Mouse (Mus musculus) MEL (cell line): Measurements from ENCODE around the gene Cisd1. TPM values are rescaled to one million over a fixed set of nuclear protein-coding genes. Genes with fewer than 3 reads are reported as not detected.

Experiments used
- DNase-seq: peaks from one replicate; pipeline ENCODE4 v3.0.0; 2011; ENCODE audit warnings: low read depth, low spot score
- H3K27ac ChIP-seq: 2 replicates; pipeline ENCODE4 v1.5.1; 2012; ENCODE audit warnings: low read depth, mild to moderate bottlenecking, control low read depth, low read length, moderate library complexity; ENCODE audit not compliant: control insufficient read depth
- H3K27me3 ChIP-seq, 2 experiments: fragments of 150-350 bp in 1 of 2; sonication (generic) in 1 of 2; 2 replicates each; pipeline ENCODE4 v1.6.1; 2012; ENCODE audit warnings: low read length in 2 of 2, mild to moderate bottlenecking in 2 of 2, improper control_type of control experiment in 1 of 2, moderate library complexity in 1 of 2; ENCODE audit not compliant: insufficient read depth in 2 of 2, control insufficient read depth in 1 of 2
- H3K36me3 ChIP-seq, 2 experiments: 2 replicates each; pipeline ENCODE4 v1.6.1; 2012 to 2014; ENCODE audit warnings: low read length in 2 of 2, improper control_type of control experiment in 1 of 2, inconsistent platforms in 1 of 2, mild to moderate bottlenecking in 1 of 2; ENCODE audit not compliant: insufficient read depth in 2 of 2, control insufficient read depth in 1 of 2
- H3K4me1 ChIP-seq, 2 experiments: fragments of 150-350 bp in 1 of 2; sonication (generic) in 1 of 2; 2 replicates each; pipeline ENCODE4 v1.6.1; 2012; ENCODE audit warnings: low read length in 2 of 2, improper control_type of control experiment in 1 of 2, mild to moderate bottlenecking in 1 of 2; ENCODE audit not compliant: insufficient read depth in 2 of 2, control insufficient read depth in 1 of 2
- H3K4me3 ChIP-seq, 2 experiments: fragments of 150-350 bp in 1 of 2; sonication (generic) in 1 of 2; 2 replicates each; pipeline ENCODE4 v1.5.1; 2012; ENCODE audit warnings: low read depth in 2 of 2, low read length in 2 of 2, mild to moderate bottlenecking in 2 of 2, moderate library complexity in 2 of 2, control low read depth in 1 of 2, improper control_type of control experiment in 1 of 2; ENCODE audit not compliant: control insufficient read depth in 1 of 2, insufficient read depth in 1 of 2
- H3K79me2 ChIP-seq: 2 replicates; pipeline ENCODE4 v1.6.1; 2012; ENCODE audit warnings: mild to moderate bottlenecking, low read length, moderate library complexity; ENCODE audit not compliant: control insufficient read depth, poor library complexity, insufficient read depth
- H3K9ac ChIP-seq: 2 replicates; pipeline ENCODE4 v1.6.1; 2012; ENCODE audit warnings: low read depth, mild to moderate bottlenecking, control low read depth, low read length, moderate library complexity; ENCODE audit not compliant: control insufficient read depth, poor library complexity, severe bottlenecking
- H3K9me3 ChIP-seq: fragments of 150-350 bp; sonication (generic); replicated peaks from 2 replicates; pipeline ENCODE4 v1.6.1; 2012; ENCODE audit warnings: mild to moderate bottlenecking, low read length, improper control_type of control experiment, moderate library complexity; ENCODE audit not compliant: insufficient read depth
- CHD2 ChIP-seq: IDR thresholded peaks from 2 replicates; pipeline ENCODE4 v1.6.1; 2011; ENCODE audit warnings: low read length, improper control_type of control experiment
- CTCF ChIP-seq, 3 experiments: IDR thresholded peaks in 2 of 3; conservative IDR thresholded peaks in 1 of 3; 2 replicates each; pipeline ENCODE4 v1.5.1; 2011 to 2012; ENCODE audit warnings: low read length in 3 of 3, low read depth in 2 of 3, mild to moderate bottlenecking in 2 of 3, improper control_type of control experiment in 1 of 3, inconsistent platforms in 1 of 3, mixed read lengths in 1 of 3, moderate library complexity in 1 of 3; ENCODE audit not compliant: control insufficient read depth in 1 of 3, insufficient read depth in 1 of 3, poor library complexity in 1 of 3, severe bottlenecking in 1 of 3
- ELF1 ChIP-seq: IDR thresholded peaks from 2 replicates; pipeline ENCODE4 v1.6.1; 2014; ENCODE audit warnings: low read depth, mild to moderate bottlenecking, inconsistent platforms, low read length, improper control_type of control experiment, moderate library complexity
- EP300 ChIP-seq, 2 experiments: IDR thresholded peaks; 2 replicates each; pipeline ENCODE4 v1.6.1; 2011; ENCODE audit warnings: improper control_type of control experiment in 2 of 2, low read length in 2 of 2, low read depth in 1 of 2, mild to moderate bottlenecking in 1 of 2
- GABPA ChIP-seq: IDR thresholded peaks from 2 replicates; pipeline ENCODE4 v1.6.1; 2012; ENCODE audit warnings: low read depth, mild to moderate bottlenecking, inconsistent platforms, low read length, improper control_type of control experiment, moderate library complexity
- GATA1 ChIP-seq: IDR thresholded peaks from 2 replicates; pipeline ENCODE4 v1.6.1; 2011; ENCODE audit warnings: low read depth, low read length, improper control_type of control experiment
- JUND ChIP-seq: IDR thresholded peaks from 2 replicates; pipeline ENCODE4 v1.6.1; 2011; ENCODE audit warnings: low read depth, mild to moderate bottlenecking, improper control_type of control experiment, low read length
- MAX ChIP-seq: IDR thresholded peaks from 2 replicates; pipeline ENCODE4 v1.6.1; 2011; ENCODE audit warnings: low read length, improper control_type of control experiment
- MAZ ChIP-seq: IDR thresholded peaks from 2 replicates; pipeline ENCODE4 v1.6.1; 2012; ENCODE audit warnings: low read depth, mild to moderate bottlenecking, inconsistent platforms, low read length, improper control_type of control experiment
- MEF2A ChIP-seq: IDR thresholded peaks from 2 replicates; pipeline ENCODE4 v1.6.1; 2014; ENCODE audit warnings: low read depth, mild to moderate bottlenecking, inconsistent platforms, low read length, improper control_type of control experiment; ENCODE audit not compliant: poor library complexity, insufficient replicate concordance, severe bottlenecking; ENCODE audit errors: extremely low read depth
- MXI1 ChIP-seq: IDR thresholded peaks from 2 replicates; pipeline ENCODE4 v1.6.1; 2011; ENCODE audit warnings: mild to moderate bottlenecking, low read depth, low read length, improper control_type of control experiment
- MYB ChIP-seq: IDR thresholded peaks from 2 replicates; pipeline ENCODE4 v1.6.1; 2011; ENCODE audit warnings: mild to moderate bottlenecking, low read depth, low read length, improper control_type of control experiment
- NRF1 ChIP-seq: IDR thresholded peaks from 2 replicates; pipeline ENCODE4 v1.6.1; 2014; ENCODE audit warnings: low read depth, mild to moderate bottlenecking, inconsistent platforms, low read length, improper control_type of control experiment, moderate library complexity; ENCODE audit not compliant: poor library complexity, insufficient read depth, severe bottlenecking
- POLR2AphosphoS5 ChIP-seq: IDR thresholded peaks from 2 replicates; pipeline ENCODE4 v1.6.1; 2012; ENCODE audit warnings: low read depth, borderline replicate concordance, mild to moderate bottlenecking, inconsistent platforms, low read length, moderate library complexity, mixed read lengths
- RAD21 ChIP-seq: IDR thresholded peaks from 2 replicates; pipeline ENCODE4 v1.6.1; 2011; ENCODE audit warnings: mild to moderate bottlenecking, low read depth, low read length, improper control_type of control experiment
- SIN3A ChIP-seq: IDR thresholded peaks from 2 replicates; pipeline ENCODE4 v1.6.1; 2012; ENCODE audit warnings: low read length, improper control_type of control experiment, inconsistent platforms
- SMC3 ChIP-seq: IDR thresholded peaks from 2 replicates; pipeline ENCODE4 v1.6.1; 2011; ENCODE audit warnings: low read depth, low read length, improper control_type of control experiment
- TAL1 ChIP-seq: IDR thresholded peaks from 2 replicates; pipeline ENCODE4 v1.6.1; 2012; ENCODE audit warnings: mild to moderate bottlenecking, inconsistent platforms, low read length, moderate library complexity, mixed read lengths
- TBP ChIP-seq: IDR thresholded peaks from 2 replicates; pipeline ENCODE4 v1.8.0; 2011; ENCODE audit warnings: low read depth, low read length, improper control_type of control experiment
- TCF12 ChIP-seq: IDR thresholded peaks from 2 replicates; pipeline ENCODE4 v1.6.1; 2014; ENCODE audit warnings: low read depth, mild to moderate bottlenecking, inconsistent platforms, low read length, improper control_type of control experiment, moderate library complexity
- USF1 ChIP-seq: IDR thresholded peaks from 2 replicates; pipeline ENCODE4 v1.6.1; 2014; ENCODE audit warnings: low read depth, mild to moderate bottlenecking, inconsistent platforms, low read length, improper control_type of control experiment, moderate library complexity
- USF2 ChIP-seq, 2 experiments: IDR thresholded peaks; 2 replicates each; pipeline ENCODE4 v1.6.1; 2011 to 2012; ENCODE audit warnings: improper control_type of control experiment in 2 of 2, low read length in 2 of 2, borderline replicate concordance in 1 of 2, inconsistent platforms in 1 of 2, low read depth in 1 of 2, mild to moderate bottlenecking in 1 of 2; ENCODE audit not compliant: insufficient read depth in 1 of 2
- ZKSCAN1 ChIP-seq: IDR thresholded peaks from 2 replicates; pipeline ENCODE4 v1.6.1; 2012; ENCODE audit warnings: low read depth, mild to moderate bottlenecking, inconsistent platforms, low read length, improper control_type of control experiment, moderate library complexity
- ZMIZ1 ChIP-seq: IDR thresholded peaks from 2 replicates; pipeline ENCODE4 v1.6.1; 2012; ENCODE audit warnings: low read depth, mild to moderate bottlenecking, inconsistent platforms, low read length, improper control_type of control experiment, moderate library complexity
- ZNF384 ChIP-seq: IDR thresholded peaks from 2 replicates; pipeline ENCODE4 v1.6.1; 2012; ENCODE audit warnings: low read depth, mild to moderate bottlenecking, inconsistent platforms, low read length, improper control_type of control experiment
- polyA plus RNA-seq, 2 experiments: library from polyadenylated mRNA; stranded (reverse) in 1 of 2; unstranded in 1 of 2; fragments of >175 nt in 1 of 2; fragments of >200 nt in 1 of 2; gene quantifications; 2 replicates each; pipeline versions ENCODE4 v1.2.1 to v1.2.4; 2012; ENCODE audit warnings: low replicate concordance in 2 of 2, low read depth in 1 of 2; ENCODE audit not compliant: insufficient read length in 2 of 2, insufficient read depth in 1 of 2, missing spikeins in 1 of 2
- total RNA-seq: library from RNA; depleted of rRNA; stranded (reverse); fragments of 300-350 nt; gene quantifications from 2 replicates; pipeline ENCODE4 v1.2.3, GENCODE M21; 2012

Gene Cisd1
- total and polyA plus RNA-seq, 3 experiments, result 108 to 109 TPM; not detected in 1

DNA sequence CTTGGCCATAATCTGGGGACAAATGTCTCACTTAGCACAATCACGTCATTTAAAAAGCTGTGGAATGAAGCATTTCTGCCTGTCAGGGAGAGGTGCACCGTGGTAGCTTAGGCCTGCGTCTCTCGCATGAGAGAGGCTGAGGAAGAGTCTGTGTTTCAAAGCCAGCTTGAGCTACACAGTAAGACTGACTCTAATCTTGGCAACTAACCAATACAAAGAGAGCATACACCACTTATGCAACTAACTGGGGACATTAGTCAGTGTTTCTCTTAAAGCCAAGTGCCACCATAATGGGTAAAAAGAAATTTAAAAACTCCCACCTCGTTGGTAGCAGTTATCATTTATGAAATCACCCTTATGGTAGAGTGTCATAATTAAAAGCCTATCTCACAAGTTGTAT lies 15.9 kb downstream of the Cisd1 start:
- H3K36me3 ChIP-seq, result peaks cover 0 to 2% of the 10 kb centered on the region in 2 experiments; a peak in 2 of 4 replicates
- H3K79me2 ChIP-seq, result no peaks in the 10 kb centered on the region
- H3K4me3 ChIP-seq, result no peak overlapping the region
- no peak overlapping the region for H3K27ac ChIP-seq
- no peaks in the 10 kb centered on the region for H3K9me3 ChIP-seq
- no peaks in the 10 kb centered on the region for H3K27me3 ChIP-seq
- DNase-seq, result no peak
- no peaks in the 10 kb centered on the region for H3K4me1 ChIP-seq
- H3K9ac ChIP-seq, result no peak overlapping the region
- TF ChIP-seq TCF12, result no peak
- TF ChIP-seq SIN3A, result no peak
- TF ChIP-seq POLR2AphosphoS5, result no peak
- no peak for TF ChIP-seq SMC3
- TF ChIP-seq ZNF384, result no peak
- no peak for TF ChIP-seq CTCF (IDR thresholded peaks at IDR 0.05 in 2 of 3, conservative IDR thresholded peaks at IDR 0.05 in 1 of 3; ENCODE audit: control insufficient read depth in 1 of 3, insufficient read depth in 1 of 3, low read depth in 2 of 3, low read length in 3 of 3, poor library complexity in 1 of 3, severe bottlenecking in 1 of 3)
- no peak for TF ChIP-seq GABPA
- TF ChIP-seq USF1, result no peak
- TF ChIP-seq ZKSCAN1, result no peak
- TF ChIP-seq RAD21, result no peak
- TF ChIP-seq MAX, result no peak
- TF ChIP-seq CHD2, result no peak
- TF ChIP-seq JUND, result no peak
- no peak for TF ChIP-seq TBP
- TF ChIP-seq MEF2A, result no peak
- no peak for TF ChIP-seq NRF1

DNA sequence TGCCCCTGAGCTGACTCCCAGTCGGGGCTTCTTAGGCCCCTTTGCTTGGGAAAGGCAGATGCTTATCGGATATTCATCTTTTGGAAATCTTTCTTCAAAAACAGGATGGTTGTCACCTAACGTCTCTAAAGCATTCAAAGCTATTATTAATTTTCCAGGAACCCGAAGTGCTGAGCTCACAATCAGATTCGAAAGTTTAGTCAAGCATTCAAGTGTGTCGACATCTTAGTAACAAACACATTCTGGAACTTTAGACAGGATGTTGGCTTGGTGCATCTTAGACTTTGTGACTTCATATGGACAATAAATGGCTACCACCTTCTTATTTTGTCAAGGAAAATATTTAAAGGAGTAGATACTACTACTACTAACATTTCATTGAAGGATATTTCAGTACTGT lies 16.4 kb downstream of the Cisd1 start:
- H3K79me2 ChIP-seq, result no peaks in the 10 kb centered on the region
- no peaks in the 10 kb centered on the region for H3K4me1 ChIP-seq
- H3K4me3 ChIP-seq, result no peak overlapping the region
- TF ChIP-seq USF2 (IDR thresholded peaks at IDR 0.05; ENCODE audit: borderline replicate concordance in 1 of 2, insufficient read depth in 1 of 2, low read depth in 1 of 2, low read length in 2 of 2) (no peak), TAL1 (no peak), RAD21 (no peak), MXI1 (no peak), JUND (no peak), MAZ (no peak), EP300 (IDR thresholded peaks at IDR 0.05; ENCODE audit: low read depth in 1 of 2, low read length in 2 of 2) (no peak), TCF12 (no peak), ZKSCAN1 (no peak), ELF1 (no peak), ZMIZ1 (no peak), GATA1 (no peak), NRF1 (no peak), MYB (no peak)
- TF ChIP-seq, all 39 proteins: peak for 0
- Histone ChIP-seq H3K27me3 (no peaks in the 10 kb centered on the region), H3K36me3 (peaks cover 0 to 2% of the 10 kb centered on the region in 2 experiments; a peak in 2 of 4 replicates), H3K9ac (no peak overlapping the region), H3K9me3 (no peaks in the 10 kb centered on the region), H3K27ac (no peak overlapping the region)
- no peak for DNase-seq
